Mouse (Mus musculus) fibroblast of lung, adult 2 months (primary cell): ENCODE results near the gene Prim2.

Source experiments
- DNase-seq: peaks from one replicate; pipeline ENCODE4 v3.0.0-alpha.2; 2011; ENCODE audit warnings: low read depth

Prim2 gene

DNA sequence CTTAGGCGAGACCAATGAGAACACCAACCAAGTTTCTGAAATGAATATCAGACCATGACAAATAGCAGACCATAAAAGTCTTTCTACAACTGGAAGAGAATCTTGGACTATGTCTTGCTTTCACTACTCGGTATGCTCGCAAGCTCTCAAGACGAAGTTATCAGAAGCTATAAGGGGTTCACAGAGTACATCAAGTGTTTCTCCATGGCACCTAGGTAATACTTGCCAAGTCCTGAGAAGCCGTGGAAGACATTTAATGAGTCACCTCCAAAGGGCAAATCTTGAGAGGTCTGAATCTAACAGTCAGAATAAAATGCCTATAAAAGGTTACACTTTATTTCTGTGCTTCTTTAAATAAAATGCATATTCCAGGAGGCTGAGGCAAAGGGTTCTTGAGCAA is 181.2 kb downstream of the Prim2 start:
- DNase-seq = no peak

DNA sequence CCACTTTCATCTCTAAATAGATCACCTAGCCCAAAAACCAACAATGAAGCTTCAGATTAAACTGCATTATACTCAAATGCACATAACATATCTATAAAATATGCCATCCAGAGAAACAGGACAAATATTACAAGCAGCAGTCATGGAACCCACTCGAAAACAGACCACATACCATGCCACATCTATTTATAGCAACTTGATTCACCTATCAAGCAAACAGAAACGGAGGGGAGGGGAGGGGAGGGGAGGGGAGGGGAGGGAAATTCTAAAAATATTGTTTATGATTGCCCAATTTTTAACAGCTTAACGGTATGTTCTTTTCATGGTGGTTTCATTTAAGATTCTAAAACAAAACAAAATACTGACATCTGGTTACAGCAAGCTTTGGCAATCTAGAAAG is 185.8 kb downstream of the Prim2 start:
- DNase-seq = no peak

DNA sequence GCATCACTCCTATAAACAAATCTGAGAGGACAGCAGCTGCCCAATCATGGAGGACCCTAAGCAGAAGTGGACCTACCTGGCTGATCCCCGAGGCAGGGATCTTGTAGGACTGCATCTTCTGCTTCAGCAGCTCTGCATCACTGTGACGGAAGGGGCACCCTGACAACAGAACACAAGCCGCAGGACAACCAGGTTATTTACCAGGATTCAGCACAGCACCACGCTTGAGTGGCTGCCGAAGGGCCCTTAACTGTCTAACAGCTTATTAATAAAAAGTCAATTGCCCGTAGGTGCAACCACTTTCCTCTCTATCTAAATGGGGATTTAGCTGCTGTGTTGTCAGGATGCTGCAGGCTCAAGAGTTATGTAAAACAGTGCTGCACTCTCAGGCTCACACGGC is 189.2 kb downstream of the Prim2 start:
- DNase-seq = no peak

DNA sequence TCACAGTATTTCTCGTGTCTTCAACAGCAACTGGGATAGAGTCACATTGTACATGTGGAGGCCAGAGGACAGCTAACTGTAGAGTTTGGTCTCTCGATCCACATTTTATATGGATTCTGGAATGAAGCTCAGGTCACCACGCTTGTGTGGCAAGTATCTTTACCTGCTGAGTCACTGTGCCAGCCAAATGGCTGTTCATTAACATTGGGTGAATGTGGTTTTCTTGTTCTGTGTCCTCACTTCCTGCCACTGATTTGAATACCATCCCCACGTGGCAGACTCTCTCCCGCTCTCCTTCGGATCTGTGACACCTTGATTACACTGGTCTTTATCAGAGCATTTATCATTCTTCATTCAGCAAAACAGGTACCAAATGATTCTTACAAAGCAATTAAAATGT is 198.5 kb downstream of the Prim2 start:
- no peak for DNase-seq

DNA sequence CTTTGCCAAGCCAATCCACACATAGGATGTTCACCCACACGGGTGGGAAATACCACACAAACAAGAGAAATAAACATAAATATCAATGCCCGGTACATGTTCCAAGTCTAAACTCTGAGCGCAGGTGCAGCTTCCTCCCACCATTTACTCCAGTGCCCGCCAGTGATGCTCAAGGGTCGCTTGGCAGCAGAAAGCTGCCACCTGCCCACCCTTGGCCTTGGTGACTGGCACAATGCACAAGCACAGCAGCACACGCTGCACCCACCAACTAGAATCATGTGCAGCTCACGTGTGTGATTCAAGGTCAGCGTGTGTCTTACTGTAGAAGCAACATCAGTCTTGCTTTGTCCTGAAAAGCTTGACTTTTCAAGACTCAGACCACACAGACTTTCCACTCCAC is 199.4 kb downstream of the Prim2 start:
- no peak for DNase-seq

DNA sequence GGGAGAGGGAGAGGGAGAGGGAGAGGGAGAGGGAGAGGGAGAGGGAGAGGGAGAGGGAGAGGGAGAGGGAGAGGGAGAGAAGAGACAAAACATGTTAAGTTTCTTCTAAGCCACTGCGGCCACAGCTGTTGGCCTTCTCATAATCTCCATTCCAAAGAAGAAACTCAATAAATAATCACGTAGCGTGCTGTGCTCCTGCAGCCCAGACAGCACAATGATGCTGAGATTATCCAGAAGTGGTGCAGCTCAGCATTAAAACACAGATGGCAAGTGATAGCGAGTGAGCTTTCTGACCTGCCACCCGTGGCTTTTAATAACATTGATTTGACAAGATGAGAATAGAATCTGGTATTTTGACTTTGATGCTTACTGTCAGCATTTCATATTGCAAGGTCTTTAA is 205.4 kb downstream of the Prim2 start:
- DNase-seq = no peak

DNA sequence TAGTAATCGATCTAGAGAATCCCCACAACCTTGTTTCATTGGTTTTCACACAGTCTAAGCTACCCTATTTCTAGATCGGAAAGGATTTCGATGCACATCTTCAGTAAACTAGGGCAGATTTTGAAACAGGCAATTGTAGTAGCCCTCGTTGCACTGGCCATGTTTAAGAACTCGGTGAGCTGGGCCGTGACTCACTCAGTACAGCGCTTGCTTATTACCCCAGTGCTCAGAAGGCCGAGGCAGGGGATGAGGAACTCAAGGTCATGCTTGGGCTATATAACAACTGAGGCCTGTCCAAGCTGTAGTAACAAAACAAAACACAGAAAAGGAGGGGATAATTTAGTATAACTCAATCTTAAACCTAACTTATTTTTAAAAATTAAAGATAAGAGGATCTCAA is 208.9 kb downstream of the Prim2 start:
- DNase-seq = peak; percentile 8

DNA sequence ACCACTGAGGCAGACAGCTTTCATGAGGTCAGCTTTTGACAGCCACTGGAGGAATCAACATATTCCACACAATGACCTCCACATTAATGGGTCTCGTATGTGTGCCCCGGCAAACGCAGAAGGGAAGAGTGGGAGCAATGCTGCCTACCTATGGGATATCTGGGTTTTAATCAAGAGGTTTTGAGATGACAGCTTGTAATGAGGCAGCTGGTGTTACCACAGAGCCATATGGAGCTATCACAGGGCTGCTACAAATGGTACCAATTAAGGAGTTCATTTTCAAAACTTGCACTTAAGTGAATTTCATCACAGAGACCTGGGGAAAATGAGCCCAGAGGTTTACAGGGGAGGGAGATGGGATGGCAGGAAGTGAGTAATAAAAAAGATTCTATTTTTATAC is 209.3 kb downstream of the Prim2 start:
- DNase-seq = no peak

DNA sequence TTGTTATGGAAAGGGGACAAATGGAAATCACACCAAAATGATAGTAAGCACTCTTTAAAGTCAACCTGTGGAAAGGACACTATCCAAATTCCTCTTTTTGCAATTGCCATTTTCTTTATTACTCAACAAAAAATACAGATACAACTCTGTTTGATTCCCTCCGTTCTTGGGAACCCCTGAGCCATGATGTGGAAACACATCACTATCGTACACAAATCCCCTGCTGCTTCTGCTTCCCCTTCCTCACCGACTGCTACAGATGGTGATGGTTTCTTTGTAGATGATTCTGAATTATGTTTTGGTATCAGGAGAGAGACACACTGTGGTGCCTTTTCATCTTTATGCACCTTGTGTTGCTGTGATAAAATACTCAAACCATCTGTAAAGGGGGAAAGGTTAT is 210.6 kb downstream of the Prim2 start:
- DNase-seq = no peak

DNA sequence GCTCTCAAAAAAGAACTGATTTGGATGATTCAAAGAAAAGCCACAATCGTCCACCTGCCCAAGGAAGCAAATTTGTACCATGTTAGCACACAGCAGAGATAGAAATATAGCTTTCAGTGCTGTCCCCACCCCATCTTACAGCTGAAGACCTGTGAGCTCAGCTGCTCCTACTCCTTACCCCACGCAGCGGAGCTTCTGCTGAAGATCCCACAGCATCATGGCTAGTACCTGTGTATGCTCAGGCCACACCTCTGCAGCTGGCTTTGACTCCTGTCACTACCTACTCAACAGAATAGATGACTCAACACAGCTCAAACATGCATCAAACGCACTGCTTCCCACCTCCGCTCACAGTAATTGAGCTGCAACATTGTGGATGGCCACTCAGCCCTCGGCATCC is 215.3 kb downstream of the Prim2 start:
- DNase-seq = no peak

DNA sequence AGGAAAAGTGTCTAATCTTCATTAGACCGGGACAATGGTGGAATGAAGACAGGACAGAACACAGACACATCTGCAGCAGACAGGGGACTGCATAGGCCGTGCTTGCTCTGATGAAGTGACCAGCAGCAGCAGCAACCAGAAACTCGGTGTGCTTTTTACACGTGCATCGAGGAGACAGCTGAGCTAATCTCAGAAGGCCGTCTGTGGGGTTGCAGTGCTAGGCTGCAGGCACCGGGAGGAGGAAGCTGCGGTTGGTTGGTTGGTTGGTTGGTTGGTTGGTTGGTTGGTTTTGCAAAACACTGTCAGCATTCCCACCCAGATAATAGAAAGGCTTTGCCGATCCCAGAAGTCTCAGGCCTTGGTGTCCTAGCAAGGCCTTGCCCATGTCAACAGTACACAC is 216.3 kb downstream of the Prim2 start:
- no peak for DNase-seq

DNA sequence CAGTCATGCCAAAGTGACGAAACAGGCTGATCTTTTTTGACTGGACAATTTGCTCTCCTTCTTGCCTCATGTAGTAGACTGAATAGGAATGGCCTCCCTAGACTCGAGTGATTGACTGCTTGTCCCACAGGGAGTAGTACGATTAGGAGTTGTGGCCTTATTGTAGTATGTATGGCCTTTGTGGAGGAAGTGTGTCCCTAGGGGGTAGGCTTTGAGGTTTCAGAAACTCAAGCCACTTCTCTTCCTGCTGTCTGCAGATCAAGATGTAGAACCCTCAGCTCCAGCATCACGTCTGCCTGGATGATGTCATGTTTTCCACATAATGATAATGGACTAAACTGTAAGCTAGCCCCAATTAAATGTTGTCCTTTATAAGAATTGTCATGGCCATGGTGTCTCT is 222.4 kb downstream of the Prim2 start:
- no peak for DNase-seq

DNA sequence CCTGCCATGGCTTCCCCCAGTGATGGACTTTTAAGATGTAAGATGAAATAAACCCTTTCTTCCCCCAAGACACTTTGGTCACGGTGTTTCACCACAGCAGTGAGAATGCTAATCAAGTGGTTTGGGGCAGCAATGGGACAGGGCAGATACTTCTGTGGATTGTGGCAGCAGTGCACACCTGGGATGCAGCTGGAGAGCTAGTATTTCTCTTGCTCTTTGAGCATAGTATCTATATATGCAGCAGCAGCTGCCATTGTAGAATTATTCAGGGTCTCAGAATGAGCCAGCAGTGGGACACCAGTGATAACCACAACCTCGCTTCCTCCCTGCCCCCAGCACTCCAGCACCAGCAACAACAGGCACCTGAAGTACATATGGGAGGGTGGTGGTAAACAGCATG is 233.4 kb downstream of the Prim2 start:
- no peak for DNase-seq
